Mouse (Mus musculus): ENCODE measurements around the gene Tagap. TPM values are rescaled to one million over a fixed set of nuclear protein-coding genes. Genes with fewer than 3 reads are reported as not detected.

The Tagap gene
- 0.02 TPM in 1 of 2 replicates, not detected in the other for polyA plus RNA-seq (2012)

- Histone ChIP-seq H3K27me3 (ENCODE audit: control insufficient read depth) (no peaks in the 10 kb centered on the region), H3K36me3 (ENCODE audit: control insufficient read depth) (no peaks in the 10 kb centered on the region), H3K4me1 (ENCODE audit: control insufficient read depth) (no peaks in the 10 kb centered on the region), H3K4me3 (replicated peaks) (no peak within 1 kb of the TSS), H3K9me3 (ENCODE audit: control insufficient read depth, low read length) (no peaks in the 10 kb centered on the region)
- TF ChIP-seq TAL1 (IDR thresholded peaks at IDR 0.05; ENCODE audit: low read length) (no peak), GATA1 (IDR thresholded peaks at IDR 0.05; ENCODE audit: low read length) (no peak)
Measured at GRCm38 (mm10) chr17:7925413-7926160, at the start of gene Tagap. Tagap (plus strand) TSS chr17:7926000.

- Histone ChIP-seq H3K4me3 (replicated peaks) (no peak overlapping the region), H3K9me3 (ENCODE audit: control insufficient read depth, low read length) (no peaks in the 10 kb centered on the region), H3K4me1 (ENCODE audit: control insufficient read depth) (no peaks in the 10 kb centered on the region), H3K36me3 (ENCODE audit: control insufficient read depth) (no peaks in the 10 kb centered on the region), H3K27me3 (ENCODE audit: control insufficient read depth) (no peaks in the 10 kb centered on the region)
- TF ChIP-seq GATA1 (IDR thresholded peaks at IDR 0.05; ENCODE audit: low read length) = no peak
- no peak for TF ChIP-seq TAL1 (IDR thresholded peaks at IDR 0.05; ENCODE audit: low read length)
Measured at GRCm38 (mm10) chr17:7876541-7876940, 49.3 kb upstream of the Tagap start.

- Histone ChIP-seq H3K27me3 (ENCODE audit: control insufficient read depth) (no peaks in the 10 kb centered on the region), H3K4me3 (replicated peaks) (no peak overlapping the region), H3K36me3 (ENCODE audit: control insufficient read depth) (no peaks in the 10 kb centered on the region), H3K9me3 (ENCODE audit: control insufficient read depth, low read length) (no peaks in the 10 kb centered on the region), H3K4me1 (ENCODE audit: control insufficient read depth) (no peaks in the 10 kb centered on the region)
- TF ChIP-seq TAL1 (IDR thresholded peaks at IDR 0.05; ENCODE audit: low read length) = no peak
- TF ChIP-seq GATA1 (IDR thresholded peaks at IDR 0.05; ENCODE audit: low read length) = no peak
Measured at GRCm38 (mm10) chr17:7877191-7877764, 48.5 kb upstream of the Tagap start.

GRCm38 (mm10) chr17:7877878-7878277 lies 47.9 kb upstream of the Tagap start:
- H3K4me1 ChIP-seq (ENCODE audit: control insufficient read depth) = no peaks in the 10 kb centered on the region
- no peaks in the 10 kb centered on the region for H3K27me3 ChIP-seq (ENCODE audit: control insufficient read depth)
- no peak overlapping the region for H3K4me3 ChIP-seq (replicated peaks)
- no peaks in the 10 kb centered on the region for H3K36me3 ChIP-seq (ENCODE audit: control insufficient read depth)
- no peak for TF ChIP-seq TAL1 (IDR thresholded peaks at IDR 0.05; ENCODE audit: low read length)
- no peak for TF ChIP-seq GATA1 (IDR thresholded peaks at IDR 0.05; ENCODE audit: low read length)
- no peaks in the 10 kb centered on the region for H3K9me3 ChIP-seq (ENCODE audit: control insufficient read depth, low read length)

- no peaks in the 10 kb centered on the region for H3K9me3 ChIP-seq (ENCODE audit: control insufficient read depth, low read length)
- no peak for TF ChIP-seq GATA1 (IDR thresholded peaks at IDR 0.05; ENCODE audit: low read length)
- TF ChIP-seq TAL1 (IDR thresholded peaks at IDR 0.05; ENCODE audit: low read length) = no peak
- no peak overlapping the region for H3K4me3 ChIP-seq (replicated peaks)
- H3K36me3 ChIP-seq (ENCODE audit: control insufficient read depth) = no peaks in the 10 kb centered on the region
- H3K27me3 ChIP-seq (ENCODE audit: control insufficient read depth) = no peaks in the 10 kb centered on the region
- no peaks in the 10 kb centered on the region for H3K4me1 ChIP-seq (ENCODE audit: control insufficient read depth)
Measured at GRCm38 (mm10) chr17:7879529-7879928, 46.3 kb upstream of the Tagap start.

GRCm38 (mm10) chr17:7883126-7883525 lies 42.7 kb upstream of the Tagap start:
- Histone ChIP-seq H3K9me3 (ENCODE audit: control insufficient read depth, low read length) (no peaks in the 10 kb centered on the region), H3K4me1 (ENCODE audit: control insufficient read depth) (no peaks in the 10 kb centered on the region), H3K36me3 (ENCODE audit: control insufficient read depth) (no peaks in the 10 kb centered on the region), H3K4me3 (replicated peaks) (no peak overlapping the region), H3K27me3 (ENCODE audit: control insufficient read depth) (no peaks in the 10 kb centered on the region)
- TF ChIP-seq TAL1 (IDR thresholded peaks at IDR 0.05; ENCODE audit: low read length) (no peak), GATA1 (IDR thresholded peaks at IDR 0.05; ENCODE audit: low read length) (no peak)

- Histone ChIP-seq H3K4me3 (replicated peaks) (no peak overlapping the region), H3K36me3 (ENCODE audit: control insufficient read depth) (no peaks in the 10 kb centered on the region), H3K27me3 (ENCODE audit: control insufficient read depth) (no peaks in the 10 kb centered on the region), H3K4me1 (ENCODE audit: control insufficient read depth) (no peaks in the 10 kb centered on the region), H3K9me3 (ENCODE audit: control insufficient read depth, low read length) (no peaks in the 10 kb centered on the region)
- TF ChIP-seq TAL1 (IDR thresholded peaks at IDR 0.05; ENCODE audit: low read length) = no peak
Measured at GRCm38 (mm10) chr17:7884606-7885005, 41.2 kb upstream of the Tagap start.

- Histone ChIP-seq H3K9me3 (ENCODE audit: control insufficient read depth, low read length) (no peaks in the 10 kb centered on the region), H3K4me3 (replicated peaks) (no peak overlapping the region), H3K4me1 (ENCODE audit: control insufficient read depth) (no peaks in the 10 kb centered on the region), H3K27me3 (ENCODE audit: control insufficient read depth) (no peaks in the 10 kb centered on the region), H3K36me3 (ENCODE audit: control insufficient read depth) (no peaks in the 10 kb centered on the region)
- no peak for TF ChIP-seq GATA1 (IDR thresholded peaks at IDR 0.05; ENCODE audit: low read length)
- TF ChIP-seq TAL1 (IDR thresholded peaks at IDR 0.05; ENCODE audit: low read length) = no peak
Measured at GRCm38 (mm10) chr17:7887071-7887815, 38.6 kb upstream of the Tagap start.

GRCm38 (mm10) chr17:7888291-7888690 lies 37.5 kb upstream of the Tagap start:
- H3K4me3 ChIP-seq (replicated peaks) = no peak overlapping the region
- H3K9me3 ChIP-seq (ENCODE audit: control insufficient read depth, low read length) = no peaks in the 10 kb centered on the region
- H3K27me3 ChIP-seq (ENCODE audit: control insufficient read depth) = no peaks in the 10 kb centered on the region
- no peaks in the 10 kb centered on the region for H3K4me1 ChIP-seq (ENCODE audit: control insufficient read depth)
- no peaks in the 10 kb centered on the region for H3K36me3 ChIP-seq (ENCODE audit: control insufficient read depth)
- TF ChIP-seq TAL1 (IDR thresholded peaks at IDR 0.05; ENCODE audit: low read length) = no peak
- TF ChIP-seq GATA1 (IDR thresholded peaks at IDR 0.05; ENCODE audit: low read length) = no peak
